Mouse (Mus musculus): ENCODE data around the gene Pmepa1.

DNA sequence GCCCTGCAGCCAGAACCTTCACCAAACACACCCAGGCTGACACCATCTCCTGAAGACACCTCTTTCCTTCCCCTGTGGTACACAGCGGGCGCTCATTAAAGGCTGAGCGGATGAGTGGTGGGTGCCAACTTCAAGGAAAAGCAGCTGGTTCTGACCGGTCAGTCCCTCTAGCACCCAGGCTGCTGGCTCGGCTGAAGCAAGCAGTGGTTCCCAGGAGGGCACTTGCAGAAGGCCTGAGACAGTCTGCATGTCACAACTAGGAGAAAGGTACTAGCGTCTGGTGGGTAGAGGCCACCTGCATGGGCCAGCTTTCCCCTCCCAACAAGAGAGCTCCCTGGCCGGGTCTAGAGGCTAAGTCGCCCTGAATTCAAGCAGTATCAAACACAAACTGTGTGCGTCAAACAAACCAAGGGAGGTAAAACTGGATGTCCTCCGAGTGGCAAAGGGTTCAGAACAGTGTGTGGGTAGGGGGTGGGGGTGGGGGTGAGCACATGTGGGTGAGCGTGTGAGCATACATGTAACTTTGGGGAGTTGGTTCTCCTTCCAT is 3.9 kb downstream of the Pmepa1 start:
- no peak for TF ChIP-seq CTCF (IDR thresholded peaks at IDR 0.05; ENCODE audit: low read depth, low read length)
- no peak for TF ChIP-seq POLR2A (IDR thresholded peaks at IDR 0.05; ENCODE audit: insufficient read depth, low read length)
